Mouse (Mus musculus): ENCODE data around the gene Slit3.

- TF ChIP-seq GATA1 (IDR thresholded peaks at IDR 0.05; ENCODE audit: borderline replicate concordance, low read length) (no peak), FLI1 (IDR thresholded peaks at IDR 0.05; ENCODE audit: low read length) (no peak)
These were observed 183.4 kb downstream of the Slit3 start for GRCm38 (mm10) chr11:35304216-35304975.
